Mouse (Mus musculus) olfactory bulb, adult 2 months (tissue): ENCODE measurements at regions not wholly inside any gene's neighbourhood (a gene's known extent, or its start where the extent isn't known, plus 50 kb on each side); places are given as distances from the start of the nearest gene placed in this dataset.
"Not testable (repeated sequence)": the region's sequence is repeated elsewhere in the genome, so short reads cannot be mapped to it uniquely, and the experiment has no call there.

ENCODE experiments used
- H3K27ac ChIP-seq: fragments of 200-500 bp; 2 replicates; pipeline ENCODE4 v1.5.1; 2012; ENCODE audit warnings: low read depth, low read length; ENCODE audit not compliant: insufficient read depth
- H3K4me1 ChIP-seq: fragments of 200-500 bp; 2 replicates; pipeline ENCODE4 v1.6.1; 2012; ENCODE audit warnings: low read length; ENCODE audit not compliant: control insufficient read depth, insufficient read depth
- H3K4me3 ChIP-seq: fragments of 200-500 bp; 2 replicates; pipeline ENCODE4 v1.5.1; 2012; ENCODE audit warnings: mild to moderate bottlenecking, low read depth, low read length, moderate library complexity; ENCODE audit not compliant: insufficient read depth
- CTCF ChIP-seq: fragments of 200-500 bp; IDR thresholded peaks from 2 replicates; pipeline ENCODE4 v1.5.1; 2012; ENCODE audit warnings: low read depth, mild to moderate bottlenecking, low read length, moderate library complexity; ENCODE audit not compliant: insufficient read depth
- POLR2A ChIP-seq: fragments of 200-500 bp; IDR thresholded peaks from 2 replicates; pipeline ENCODE4 v1.6.1; 2012; ENCODE audit warnings: mild to moderate bottlenecking, low read depth, low read length, moderate library complexity; ENCODE audit not compliant: insufficient read depth
- WGBS: fragments of 180-500 bp; shearing (Covaris S2); methylation state at CpG from one replicate; pipeline ENCODE4 v1.1.7; 2018; 5-methylcytosine and 5-hydroxymethylcytosine counted together

DNA sequence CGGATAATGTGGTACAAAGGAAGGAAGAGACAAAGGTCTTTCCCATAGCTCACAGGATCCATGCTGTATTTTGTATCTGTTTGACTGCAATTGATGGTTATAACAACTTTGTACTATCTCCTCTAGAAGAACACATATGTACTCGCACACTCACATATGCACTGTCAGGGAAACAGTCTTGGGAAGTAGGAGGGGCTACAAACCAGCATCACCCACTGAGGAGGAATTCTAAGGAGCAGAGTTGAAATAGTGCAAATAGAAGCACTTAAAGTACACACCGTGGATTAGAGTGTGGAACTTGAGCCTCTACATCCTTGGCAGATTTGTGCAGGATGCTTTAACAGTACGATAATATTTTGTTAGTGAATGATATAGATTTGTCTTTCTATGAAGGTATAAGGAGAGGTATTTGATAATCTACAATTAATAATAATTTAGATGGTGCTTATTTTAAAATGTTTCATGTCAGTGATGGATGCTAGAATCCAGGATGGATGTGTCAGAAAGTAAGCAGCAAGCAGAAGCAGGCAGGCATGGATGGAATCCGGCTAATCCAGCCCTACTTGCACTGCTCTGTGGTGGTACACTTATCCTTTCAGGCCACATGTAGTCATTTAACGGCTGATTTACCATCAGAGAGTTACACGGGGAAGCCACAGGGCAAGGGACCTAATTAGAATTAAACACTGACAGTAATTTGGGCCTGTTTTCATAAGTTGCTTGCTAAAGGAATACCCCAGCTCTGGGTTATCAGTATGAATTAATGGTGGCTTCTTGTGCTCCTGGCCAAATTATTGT is 223.3 kb downstream of the Cetn3 start:
- Histone ChIP-seq H3K4me3 (no peak overlapping the region), H3K4me1 (no peaks in the 10 kb centered on the region), H3K27ac (no peak overlapping the region)
- WGBS, result 48% methylated on average over 7 of the region's 7 CpGs
- no peak for TF ChIP-seq POLR2A
- no peak for TF ChIP-seq CTCF

DNA sequence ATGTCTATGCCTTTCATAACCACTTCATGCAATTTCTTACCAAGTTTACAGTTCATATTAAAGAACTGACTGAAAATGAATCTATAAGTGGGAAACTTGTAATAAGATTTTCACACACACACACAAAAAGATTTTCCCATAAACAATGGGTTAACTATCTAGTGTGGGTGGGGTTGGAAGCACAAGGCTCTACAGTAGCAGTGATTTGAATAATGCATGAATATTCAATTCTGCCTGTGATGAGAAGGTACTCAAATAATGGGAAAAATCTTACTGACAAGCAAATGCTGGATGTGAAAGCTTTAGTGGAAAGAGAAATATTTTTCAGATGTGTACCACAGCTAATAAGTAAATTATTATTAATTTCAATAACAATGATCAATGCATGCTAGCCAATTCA is 224.3 kb downstream of the Cetn3 start:
- H3K4me3 ChIP-seq, result no peak overlapping the region
- no peaks in the 10 kb centered on the region for H3K4me1 ChIP-seq
- TF ChIP-seq CTCF, result no peak
- TF ChIP-seq POLR2A, result no peak
- no peak overlapping the region for H3K27ac ChIP-seq

DNA sequence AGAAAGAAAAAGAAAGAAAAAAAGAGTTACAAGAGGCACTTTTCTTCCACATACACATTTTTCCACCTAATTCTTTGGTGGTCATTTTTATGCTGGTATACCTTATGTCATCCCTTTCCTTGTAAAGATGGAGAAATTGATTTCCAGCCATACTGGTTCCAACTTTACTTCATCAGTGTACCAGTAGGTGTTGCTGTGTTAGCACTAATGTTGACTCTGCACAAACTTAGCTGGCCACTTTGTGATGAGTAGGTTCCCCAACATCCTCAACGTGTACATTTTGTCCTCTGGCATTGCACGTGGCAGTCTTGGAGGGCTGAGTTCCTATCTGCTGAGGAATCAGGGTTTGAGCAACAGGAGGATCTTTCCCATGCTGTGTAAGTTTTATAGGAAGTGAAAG is 256.7 kb downstream of the Cetn3 start:
- H3K4me1 ChIP-seq, result no peaks in the 10 kb centered on the region
- TF ChIP-seq CTCF (no peak), POLR2A (no peak)
- no peak overlapping the region for H3K4me3 ChIP-seq
- WGBS, result 43% methylated on average over 2 of the region's 2 CpGs
- no peak overlapping the region for H3K27ac ChIP-seq

DNA sequence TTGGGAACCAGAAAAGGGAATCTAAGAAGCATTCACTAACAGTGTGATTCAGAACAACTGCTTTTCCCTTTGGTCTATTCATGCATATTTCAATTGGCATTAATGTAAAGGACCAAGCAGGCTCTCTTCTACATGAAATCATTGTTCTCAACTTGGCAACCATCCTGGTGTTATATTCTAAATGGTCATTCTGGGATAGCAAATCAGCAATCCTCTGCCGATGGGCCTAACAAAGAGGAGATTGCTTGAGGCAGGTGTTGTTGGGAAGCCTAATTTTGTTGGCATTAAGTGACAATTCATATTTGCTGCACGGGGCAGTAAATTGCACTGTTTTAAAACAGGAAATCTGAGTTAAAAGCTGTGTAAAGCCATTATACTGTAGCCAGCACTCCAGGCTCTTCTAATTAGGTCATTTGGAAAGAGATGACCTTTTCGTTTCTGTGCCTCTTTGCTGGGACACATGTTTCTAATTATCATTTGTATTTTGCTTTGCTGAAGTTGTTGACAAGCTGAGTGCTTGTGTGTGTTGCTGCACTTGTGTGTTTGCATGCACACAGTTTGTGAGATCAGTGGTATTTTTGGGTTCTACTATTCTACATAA is 275.4 kb downstream of the Cetn3 start:
- H3K4me3 ChIP-seq, result no peak overlapping the region
- TF ChIP-seq CTCF, result no peak
- no peak for TF ChIP-seq POLR2A
- H3K27ac ChIP-seq, result no peak overlapping the region
- WGBS, result 19% methylated on average over 3 of the region's 3 CpGs
- 0 out of 2 replicates have a peak, but pooled peaks cover 2% of the 10 kb centered on the region for H3K4me1 ChIP-seq

DNA sequence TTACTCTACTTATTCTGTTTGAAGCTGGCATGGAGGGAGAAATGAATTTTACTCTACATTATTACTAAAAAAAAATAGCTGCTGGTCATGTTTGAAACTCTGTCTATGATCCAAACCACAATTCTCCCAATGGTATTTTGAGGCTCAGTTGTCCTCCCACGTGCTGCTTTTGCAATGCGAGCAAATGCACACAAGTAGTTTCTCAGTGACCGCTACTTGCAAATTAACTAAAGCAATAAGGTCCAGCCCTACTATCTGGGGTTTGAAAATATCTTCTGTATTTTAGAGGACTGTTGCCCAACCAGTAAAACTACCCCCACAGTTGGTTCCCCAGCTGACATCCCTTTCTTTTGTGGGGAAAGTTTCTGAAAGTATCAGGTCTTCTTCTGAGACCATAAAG is 276.0 kb downstream of the Cetn3 start:
- H3K27ac ChIP-seq, result no peak overlapping the region
- TF ChIP-seq POLR2A (no peak), CTCF (no peak)
- 0 out of 2 replicates have a peak, but pooled peaks cover 2% of the 10 kb centered on the region for H3K4me1 ChIP-seq
- H3K4me3 ChIP-seq, result no peak overlapping the region
- 57% methylated on average over 3 of the region's 3 CpGs for WGBS

DNA sequence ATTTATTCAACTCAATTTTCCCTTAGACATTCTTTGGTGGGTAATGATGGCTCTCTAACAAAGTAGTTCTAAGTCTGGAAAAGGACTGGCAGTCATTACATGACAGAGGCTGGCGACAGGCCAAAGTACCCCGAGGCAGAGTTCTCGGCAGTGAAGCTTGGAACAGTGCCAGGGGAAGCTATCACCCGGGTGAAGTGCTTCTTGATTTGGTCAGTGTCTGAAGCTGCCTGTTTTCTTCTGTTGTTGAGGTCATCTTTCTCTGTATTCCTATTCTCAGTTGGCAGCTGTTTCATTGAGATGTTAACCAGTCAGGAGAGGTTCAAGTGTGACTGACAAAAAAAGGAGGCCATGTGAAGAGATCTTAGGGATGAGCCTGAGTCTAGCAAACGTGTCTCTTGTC is 276.6 kb downstream of the Cetn3 start:
- WGBS, result 25% methylated on average over 5 of the region's 5 CpGs
- no peak for TF ChIP-seq POLR2A
- TF ChIP-seq CTCF, result no peak
- Histone ChIP-seq H3K4me1 (0 out of 2 replicates have a peak, but pooled peaks cover 2% of the 10 kb centered on the region), H3K4me3 (no peak overlapping the region), H3K27ac (no peak overlapping the region)

DNA sequence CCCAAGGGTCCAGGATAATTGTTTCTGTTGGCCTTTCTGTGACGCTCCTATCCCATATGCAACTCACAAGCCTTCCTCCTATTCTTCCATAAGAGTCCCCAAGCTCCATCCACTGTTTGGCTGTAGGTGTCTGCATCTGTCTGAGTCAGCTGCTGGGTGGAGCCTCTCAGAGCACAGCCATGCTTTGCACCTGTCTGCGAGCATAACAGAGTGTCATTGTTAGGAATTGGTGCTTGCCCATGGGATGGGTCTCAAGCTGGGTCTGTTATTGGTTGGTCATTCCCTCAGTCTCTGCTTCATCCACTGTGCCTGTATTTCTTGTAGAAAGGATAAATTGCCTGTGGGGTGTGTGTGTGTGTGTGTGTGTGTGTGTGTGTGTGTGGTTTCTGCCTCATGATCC is 281.0 kb downstream of the Cetn3 start:
- not testable (repeated sequence) for H3K4me3 ChIP-seq, H3K4me1 ChIP-seq, H3K27ac ChIP-seq
- WGBS, result 94% methylated on average over 2 of the region's 2 CpGs

DNA sequence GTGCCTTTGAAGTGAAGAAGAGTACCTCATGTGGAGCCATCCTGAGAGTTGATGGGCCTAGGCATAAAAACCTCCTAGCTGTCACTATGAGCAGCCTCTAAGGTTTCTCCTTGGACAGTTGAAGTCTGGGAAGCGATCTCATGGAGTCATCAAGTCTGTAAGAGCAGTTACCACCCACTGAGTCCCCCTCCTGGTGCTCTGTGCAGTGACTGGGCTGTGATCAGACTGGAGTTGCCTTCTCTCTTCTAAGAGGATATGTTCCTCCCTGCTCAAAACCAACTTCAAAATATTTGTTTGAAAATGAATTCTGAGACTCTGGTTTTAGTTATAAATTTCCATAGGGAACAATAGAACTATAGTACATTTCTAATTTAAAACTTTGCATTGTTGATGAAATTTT is 283.3 kb downstream of the Cetn3 start:
- Histone ChIP-seq H3K4me3 (no peak overlapping the region), H3K4me1 (no peaks in the 10 kb centered on the region), H3K27ac (no peak overlapping the region)
- TF ChIP-seq CTCF, result no peak
- TF ChIP-seq POLR2A, result no peak
- WGBS, result 69% methylated on average over 1 of the region's 1 CpGs

DNA sequence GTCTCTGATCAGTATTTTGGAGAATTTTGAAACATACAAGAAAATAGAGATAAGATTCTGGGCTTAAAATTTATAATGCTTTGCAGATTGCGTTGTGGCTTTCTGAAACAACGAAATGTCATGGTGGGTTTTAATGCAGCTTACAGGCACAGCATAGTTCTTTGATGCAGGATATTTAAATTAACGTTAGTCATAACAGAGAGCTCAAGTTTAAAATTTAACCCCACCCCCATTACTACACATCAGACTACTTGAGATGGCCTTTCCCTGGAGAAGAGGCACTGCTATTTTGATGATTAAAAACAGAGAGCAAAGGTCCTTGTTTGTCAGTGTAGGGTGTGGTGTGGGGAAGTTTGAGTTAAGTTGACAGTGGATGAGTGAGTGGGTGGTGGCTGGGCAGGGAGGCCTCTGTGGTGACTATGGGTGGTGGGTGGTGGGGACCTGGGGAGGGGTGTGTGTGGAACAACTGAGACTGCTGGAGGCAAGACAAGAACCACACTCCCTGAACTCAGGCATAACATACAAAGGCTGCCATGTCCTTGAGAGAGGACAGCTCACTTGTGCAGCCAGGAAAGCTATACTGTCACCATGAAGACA is 283.9 kb downstream of the Cetn3 start:
- Histone ChIP-seq H3K4me1 (no peaks in the 10 kb centered on the region), H3K27ac (no peak overlapping the region), H3K4me3 (no peak overlapping the region)
- WGBS, result 91% methylated on average over 3 of the region's 3 CpGs
- TF ChIP-seq POLR2A (no peak), CTCF (no peak)

DNA sequence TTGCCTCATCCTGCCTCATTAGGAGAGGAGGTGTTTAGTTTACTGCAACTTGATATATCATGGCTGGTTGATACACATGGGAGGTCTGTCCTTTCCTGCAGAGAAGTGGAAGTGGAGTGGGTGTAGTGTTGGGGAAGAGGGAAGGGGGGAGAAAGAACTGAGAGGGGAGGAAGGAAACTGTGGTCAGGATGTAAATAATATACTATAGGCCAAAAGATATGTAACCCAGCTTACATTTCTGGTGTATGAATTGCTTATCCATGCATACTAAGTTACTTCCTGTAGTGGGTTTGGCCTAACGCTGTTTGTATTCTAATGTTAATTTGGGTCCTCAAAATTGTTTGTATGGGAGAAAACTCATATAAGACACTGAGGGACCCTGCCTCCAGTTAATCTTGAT is 289.6 kb downstream of the Cetn3 start:
- WGBS, result 88% methylated on average over 1 of the region's 1 CpGs
- H3K27ac ChIP-seq, result no peak overlapping the region
- no peaks in the 10 kb centered on the region for H3K4me1 ChIP-seq
- no peak overlapping the region for H3K4me3 ChIP-seq
- TF ChIP-seq CTCF (no peak), POLR2A (no peak)
